Mouse (Mus musculus) right cerebral cortex, postnatal 4 days (tissue): ENCODE measurements at regions not wholly inside any gene's neighbourhood (a gene's known extent, or its start where the extent isn't known, plus 50 kb on each side); places are given as distances from the start of the nearest gene placed in this dataset.

ENCODE experiments used
- DNase-seq: peaks from one replicate; pipeline ENCODE4 v3.0.0-alpha.2; 2022

DNA sequence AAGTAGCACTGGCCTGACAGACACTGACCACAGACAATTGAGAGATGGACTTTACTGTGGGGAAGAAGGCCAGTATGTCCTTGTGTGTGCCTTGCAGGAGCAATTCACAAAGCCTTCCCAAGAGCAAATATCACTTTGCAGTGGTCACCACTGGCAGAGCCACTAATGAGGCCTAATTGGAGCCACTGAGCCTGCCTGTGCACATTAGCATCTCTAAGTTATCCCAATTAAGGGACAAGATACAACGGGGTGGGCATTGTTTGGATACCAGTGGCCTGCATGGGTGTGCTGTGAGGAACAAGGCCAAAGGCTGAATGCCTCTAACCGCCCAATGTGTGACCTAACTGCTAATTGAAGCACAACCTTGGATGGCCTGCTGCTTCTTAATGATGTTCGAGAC, 433.4 kb upstream of the Ptbp2 start:
- no peak for DNase-seq

DNA sequence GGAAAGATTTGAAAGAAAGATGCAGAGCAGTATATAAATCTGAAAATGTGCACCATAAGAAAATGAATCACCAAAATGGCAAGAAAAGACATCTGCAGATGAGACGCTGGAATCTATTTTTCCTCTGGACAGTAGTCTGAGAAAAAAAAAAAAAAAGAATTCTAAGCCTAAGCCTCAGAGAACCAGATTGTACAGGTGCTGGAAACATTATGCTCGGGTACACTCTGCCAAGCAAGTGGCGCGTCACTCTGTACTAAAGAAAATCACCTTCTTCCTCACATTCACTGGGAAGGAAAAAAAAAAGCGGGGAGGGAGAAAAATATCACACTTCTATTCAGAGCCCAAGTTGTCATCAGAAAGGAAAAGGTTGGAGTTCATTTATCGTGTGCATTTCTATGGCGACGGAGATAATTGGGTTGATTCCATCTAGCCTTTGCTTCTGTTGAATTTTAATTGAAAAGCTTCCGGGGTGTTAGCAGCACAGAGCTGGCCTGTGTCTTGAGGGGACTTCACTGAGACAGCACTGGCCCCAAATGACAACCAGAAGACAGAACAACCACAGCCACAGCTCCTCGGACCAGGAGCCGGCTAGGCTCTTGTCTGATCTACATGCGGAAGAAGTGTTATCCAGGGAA, 430.5 kb upstream of the Ptbp2 start:
- DNase-seq: no peak

DNA sequence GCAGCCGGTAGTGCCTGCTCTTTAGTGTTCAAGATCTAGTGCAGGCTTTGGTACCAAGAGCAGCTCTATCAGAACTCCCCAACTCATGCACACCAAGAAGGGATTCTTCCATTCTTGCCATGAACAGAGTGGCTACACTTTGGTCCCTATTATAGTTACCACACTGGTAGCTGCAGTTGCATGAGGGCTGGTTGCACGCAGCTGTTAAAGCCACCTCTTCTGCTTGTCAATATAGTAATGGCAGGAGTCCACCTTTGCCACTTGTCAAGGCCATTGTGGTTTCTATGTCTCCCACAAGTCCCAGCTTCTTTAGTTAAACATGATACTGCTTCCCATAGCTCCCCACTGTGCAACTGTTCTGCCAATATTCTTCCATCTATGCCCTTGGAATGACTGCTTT, 415.1 kb upstream of the Ptbp2 start:
- no peak for DNase-seq

DNA sequence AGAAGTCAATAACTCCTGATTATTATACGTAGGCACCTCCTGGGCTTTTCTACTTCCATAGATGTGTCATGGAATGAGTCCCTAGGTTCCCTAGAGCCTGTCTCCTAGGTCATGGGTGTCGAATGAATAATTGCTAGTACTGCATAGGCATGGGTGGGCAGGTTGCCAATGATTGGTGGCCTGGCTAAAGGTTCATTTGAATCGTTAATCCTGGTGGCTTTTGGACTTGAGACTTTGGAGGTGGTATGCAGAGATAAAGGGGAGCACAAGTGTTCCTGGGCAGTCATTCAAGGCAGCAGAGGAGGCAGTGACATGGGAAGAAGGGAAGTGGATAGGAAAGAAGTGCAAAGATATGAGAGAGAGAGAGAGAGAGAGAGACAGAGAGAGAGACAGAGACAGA, 410.2 kb upstream of the Ptbp2 start:
- peak; percentile 10 for DNase-seq

DNA sequence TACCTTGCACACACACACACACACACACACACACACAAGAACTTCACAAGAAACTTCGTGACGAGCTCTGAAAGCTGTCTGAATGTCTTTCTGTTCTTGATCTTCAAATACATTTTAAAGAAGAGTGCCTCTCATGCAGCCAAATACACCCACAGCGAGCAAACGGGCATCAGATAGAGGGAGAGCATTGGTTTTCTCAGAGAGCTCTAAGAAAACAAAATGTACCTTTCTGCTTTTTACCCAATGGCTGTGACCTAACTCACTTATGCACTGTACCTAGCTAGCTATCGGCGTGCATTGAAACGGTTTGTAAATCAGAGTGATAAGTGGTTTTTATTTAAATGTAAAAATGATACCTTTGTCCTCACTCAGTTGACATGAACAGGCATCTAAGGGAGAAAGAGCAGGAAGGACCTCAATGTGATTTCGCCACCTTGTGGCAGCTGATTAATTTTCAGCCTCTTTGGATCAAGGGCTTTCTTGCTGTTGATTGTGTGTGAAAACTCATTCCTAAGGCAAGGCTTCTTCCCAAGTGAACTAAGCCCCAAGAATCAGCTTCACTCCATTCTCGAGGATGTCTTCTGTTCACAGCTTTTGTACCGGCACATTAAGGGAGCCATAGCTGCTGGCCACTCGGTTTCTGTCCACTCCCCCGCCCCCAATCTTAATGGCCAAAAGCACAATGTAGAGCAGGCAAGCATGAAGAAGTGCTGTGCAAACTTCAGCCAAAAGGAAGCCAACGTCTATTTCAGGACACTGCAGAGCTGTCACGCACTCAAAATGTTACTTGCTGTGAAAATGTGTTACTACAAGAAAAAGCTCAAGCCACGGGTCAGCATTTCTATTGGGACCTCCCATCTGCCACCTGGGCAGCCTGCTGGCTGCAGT, 408.4 kb upstream of the Ptbp2 start:
- peak; percentile 74 for DNase-seq

DNA sequence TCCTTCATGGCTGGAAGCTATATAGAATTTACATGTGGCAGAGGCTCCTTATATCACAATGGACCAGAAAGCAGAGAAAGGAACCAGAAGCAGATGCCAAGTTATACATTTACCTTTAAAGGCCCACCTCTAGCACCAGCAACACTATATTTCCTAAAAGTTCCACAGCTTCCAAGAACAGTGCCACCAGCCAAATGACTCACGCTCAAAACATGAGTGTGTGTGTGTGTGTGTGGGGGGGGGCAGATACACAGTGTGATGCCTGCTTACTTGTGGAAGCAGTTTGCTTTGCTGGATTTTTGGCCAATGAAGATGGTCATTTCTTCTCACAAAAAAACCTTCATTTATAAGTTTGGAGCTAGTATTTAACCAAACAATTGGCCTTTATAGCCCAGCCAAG, 405.3 kb upstream of the Ptbp2 start:
- DNase-seq: no peak

DNA sequence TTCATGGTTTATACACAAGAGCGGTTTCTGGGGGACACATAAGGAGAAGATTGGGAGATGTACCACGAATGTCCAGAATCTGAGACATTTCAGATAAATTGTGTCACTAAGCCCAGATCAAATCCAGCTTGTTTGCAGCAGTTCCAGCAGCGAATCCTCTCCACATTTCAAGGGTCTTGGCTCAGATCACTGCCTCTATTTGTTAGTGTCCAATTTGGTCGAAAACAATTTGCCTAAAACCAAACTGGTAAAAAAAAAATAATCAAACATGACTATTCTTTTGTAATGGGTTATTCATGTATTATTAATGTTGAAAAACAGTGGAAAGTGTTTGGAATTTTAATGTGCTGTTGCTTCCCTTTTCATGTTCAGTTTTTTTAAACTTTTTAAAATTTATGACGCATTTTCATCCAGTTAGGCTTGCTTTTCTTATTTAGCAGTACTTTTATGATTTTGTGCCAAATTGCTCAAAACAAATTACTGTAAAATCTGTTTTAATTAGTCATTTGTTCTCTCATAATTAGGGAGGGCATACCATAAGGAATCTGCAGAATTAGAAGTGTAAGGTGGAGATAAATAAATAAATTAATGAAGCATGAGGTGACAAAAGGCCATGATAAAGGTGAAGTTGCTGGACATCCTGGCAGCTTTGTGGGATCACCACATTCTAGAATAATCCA, 396.8 kb upstream of the Ptbp2 start:
- DNase-seq: no peak

DNA sequence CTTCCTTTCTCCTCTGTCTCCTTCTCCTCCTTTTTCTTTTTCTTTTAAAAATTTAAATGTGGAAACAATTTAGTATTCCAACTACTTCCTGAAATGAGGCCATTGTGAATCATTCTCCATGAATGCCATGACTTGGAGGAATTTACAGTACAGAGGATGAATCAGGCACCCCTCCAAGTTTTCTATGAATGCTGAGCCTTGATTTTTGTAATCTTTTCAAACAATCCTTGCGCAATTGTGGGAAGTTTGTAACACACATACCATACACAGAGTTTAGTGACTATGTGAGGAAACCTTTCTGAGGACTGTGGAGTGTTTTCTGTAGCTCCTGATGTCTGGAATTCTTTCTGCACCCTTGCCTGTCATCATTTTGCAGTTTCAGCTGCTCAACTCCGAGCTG, 391.4 kb upstream of the Ptbp2 start:
- no peak for DNase-seq
